Mouse (Mus musculus) adrenal gland, adult 8-10 months (tissue): ENCODE results near the gene Iqschfp. TPM values are rescaled to one million over a fixed set of nuclear protein-coding genes. Genes with fewer than 3 reads are reported as not detected.

Source experiments
- DNase-seq: peaks from one replicate; pipeline ENCODE4 v3.0.0; 2022
- total RNA-seq, 4 experiments: library from RNA; stranded (reverse); gene quantifications; 2 replicates each; pipeline ENCODE4 v1.2.4; 2022

Gene Iqschfp
- total RNA-seq, 4 experiments from 2014 or later = not detected

- no peak for DNase-seq
These were observed 690.2 kb downstream of the Iqschfp start for GRCm38 (mm10) chr3:68582103-68582740.

DNA sequence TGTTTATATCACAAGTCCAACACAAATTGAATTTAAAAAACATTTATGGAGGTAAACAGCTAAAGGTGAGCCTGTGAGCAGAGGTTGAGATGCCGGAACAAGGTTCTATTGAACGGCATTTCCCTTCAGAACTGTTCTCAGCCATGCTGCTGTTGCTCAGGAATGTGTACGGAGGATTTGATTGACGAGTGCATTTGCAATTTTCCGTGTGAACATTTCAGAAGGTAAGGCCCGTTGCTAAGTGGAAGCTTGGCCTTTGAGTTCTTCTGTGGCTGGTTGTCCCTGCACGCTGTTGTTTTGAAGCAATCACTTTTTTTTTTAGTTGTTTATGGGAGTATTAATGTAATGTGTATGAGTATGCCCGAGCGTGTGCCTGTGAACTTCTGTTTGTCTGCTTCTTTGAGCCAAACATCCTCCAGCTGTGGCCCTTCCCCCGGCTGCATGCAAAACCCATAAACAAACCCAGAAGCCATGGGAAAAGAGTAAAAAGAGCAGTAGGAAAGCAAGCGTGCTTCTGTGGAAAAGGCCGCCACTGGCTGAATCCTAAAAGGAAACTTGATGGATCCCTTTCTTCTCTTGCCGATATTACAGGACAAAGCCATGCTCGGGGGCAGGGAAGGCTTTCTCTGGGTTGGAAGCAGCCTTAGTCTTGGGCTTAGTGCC lies 691.1 kb downstream of the Iqschfp start:
- no peak for DNase-seq

DNA sequence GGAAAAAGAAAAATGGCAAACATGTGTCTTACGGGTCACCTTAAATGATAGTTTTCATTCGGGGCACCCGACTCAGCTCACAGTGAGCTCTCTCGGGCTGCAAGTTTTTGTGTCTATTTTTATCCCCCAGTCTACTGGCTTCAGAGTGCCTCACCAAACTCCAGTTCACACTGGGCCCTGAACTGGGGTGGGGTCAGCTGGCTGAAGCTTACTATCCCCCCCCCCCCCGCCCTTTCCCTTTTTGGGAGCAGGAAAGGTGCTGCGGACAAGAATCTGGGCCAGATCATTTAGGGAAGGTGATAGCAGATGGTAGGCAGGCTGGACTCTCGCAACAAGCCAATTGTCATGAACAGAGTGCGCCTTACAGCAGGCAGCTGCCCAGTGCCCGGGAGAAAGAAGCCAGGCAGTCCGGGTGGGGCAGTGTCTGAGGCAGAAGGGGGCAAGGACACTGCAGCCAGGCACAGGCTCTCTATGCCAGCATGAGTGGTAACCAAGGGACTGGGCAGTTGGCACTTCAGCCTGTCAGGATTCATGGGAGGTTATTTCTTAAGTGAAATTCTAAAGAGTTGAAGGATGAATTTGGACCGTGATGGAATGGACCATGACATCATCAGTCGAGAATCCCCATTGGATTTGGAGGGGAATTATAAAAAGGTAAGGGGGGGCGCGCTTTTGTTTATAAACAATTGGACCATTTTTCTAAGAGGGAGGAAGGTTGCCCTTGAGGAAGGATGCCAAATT lies 691.9 kb downstream of the Iqschfp start:
- peak; percentile 57 for DNase-seq

DNA sequence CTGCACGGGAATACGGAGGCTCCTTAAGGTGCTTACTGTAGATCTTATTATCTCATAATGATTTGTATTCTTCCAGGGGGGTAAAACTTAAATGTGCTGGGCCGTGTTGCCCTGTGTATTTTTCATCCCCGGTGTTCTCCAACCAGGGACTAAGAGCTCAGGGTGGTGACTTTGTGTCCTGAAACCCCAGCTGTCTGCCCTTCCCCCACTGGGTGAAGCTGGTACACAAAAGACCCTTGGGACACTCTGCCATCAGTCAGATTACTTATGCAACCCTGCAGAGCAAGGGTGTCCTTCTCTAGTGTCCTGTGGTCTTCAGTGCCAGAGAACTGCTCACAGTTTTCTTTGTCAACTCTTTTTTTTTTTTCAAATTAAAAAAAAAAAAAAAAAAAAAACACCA lies 693.2 kb downstream of the Iqschfp start:
- no peak for DNase-seq

DNA sequence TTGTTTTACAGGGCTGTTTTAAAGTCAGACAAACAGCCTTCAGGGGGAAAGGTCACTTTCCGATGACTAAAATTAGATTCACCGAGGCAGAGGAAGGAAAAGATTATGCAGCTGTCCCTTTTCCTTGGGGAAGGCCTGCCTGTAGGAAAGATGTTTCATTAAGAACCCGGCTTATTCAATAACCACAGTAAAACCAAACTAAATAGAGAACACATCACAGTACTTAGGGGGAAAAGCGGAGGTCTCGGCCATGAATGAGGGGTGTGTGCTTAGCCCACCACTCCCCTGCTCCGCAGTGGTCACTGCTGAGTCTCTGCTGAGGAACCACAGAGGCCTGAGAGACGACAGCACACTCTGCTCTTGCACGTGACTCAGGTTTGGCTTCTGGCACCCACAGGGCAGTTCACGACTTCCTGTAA lies 694.6 kb downstream of the Iqschfp start:
- no peak for DNase-seq

GRCm38 (mm10) chr3:68587567-68588245 lies 695.7 kb downstream of the Iqschfp start:
- DNase-seq = no peak

- DNase-seq = no peak
These were observed 697.3 kb downstream of the Iqschfp start for GRCm38 (mm10) chr3:68589220-68589840.

- no peak for DNase-seq
These were observed 698.4 kb downstream of the Iqschfp start for GRCm38 (mm10) chr3:68590436-68590835.

DNA sequence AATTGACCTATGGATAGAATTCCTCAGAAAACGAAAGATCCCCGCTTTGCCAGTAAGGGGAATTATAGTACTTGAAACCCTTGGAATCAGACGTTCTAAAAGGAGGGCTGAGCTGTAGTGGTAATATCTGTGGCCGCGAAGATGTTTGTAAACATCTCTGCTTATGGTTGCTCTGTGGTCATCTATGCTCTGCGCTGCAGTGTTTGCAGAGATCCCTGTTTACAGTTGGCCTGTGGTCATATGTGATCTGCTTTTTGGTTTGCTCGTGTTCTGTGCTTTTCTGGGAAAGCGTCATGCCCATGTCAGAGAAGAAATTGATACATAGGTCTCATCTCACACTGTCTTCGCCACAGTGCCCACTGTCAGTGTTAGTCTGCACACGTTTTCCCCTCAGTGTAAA lies 700.5 kb downstream of the Iqschfp start:
- DNase-seq = no peak

- DNase-seq = no peak
These were observed 701.2 kb downstream of the Iqschfp start for GRCm38 (mm10) chr3:68593073-68593867.

DNA sequence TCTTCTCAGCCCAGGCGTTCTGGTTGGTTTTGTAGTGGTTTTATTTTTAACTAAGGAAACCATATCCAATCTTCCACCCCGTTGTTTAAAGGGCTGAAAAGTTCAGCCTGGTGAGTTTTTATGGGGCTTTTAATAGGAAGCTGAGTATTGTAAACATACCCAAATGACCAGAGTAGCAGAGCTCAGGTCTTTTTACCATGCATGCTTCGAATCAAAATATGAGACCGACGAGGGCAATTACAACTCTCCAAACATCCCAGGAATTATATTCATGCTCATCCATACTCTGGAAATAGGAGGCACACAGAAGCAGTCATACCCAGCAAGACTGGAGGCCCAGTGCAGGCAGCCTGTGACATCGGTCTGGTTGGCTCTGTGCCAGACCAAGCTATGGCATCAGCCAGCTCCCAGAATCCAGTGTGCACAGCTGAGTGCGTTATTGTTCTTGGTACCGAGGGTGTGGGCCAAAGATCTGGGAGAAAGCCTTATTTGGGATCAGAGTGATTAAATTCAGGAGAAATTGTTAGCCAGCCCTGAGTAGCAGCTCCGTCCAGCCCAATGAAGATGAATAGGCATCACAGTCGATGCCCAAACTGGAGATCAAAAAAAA lies 703.4 kb downstream of the Iqschfp start:
- no peak for DNase-seq

- no peak for DNase-seq
These were observed 704.9 kb downstream of the Iqschfp start for GRCm38 (mm10) chr3:68596938-68597337.

GRCm38 (mm10) chr3:68602891-68603290 lies 710.9 kb downstream of the Iqschfp start:
- no peak for DNase-seq

- DNase-seq = no peak
These were observed 712.4 kb downstream of the Iqschfp start for GRCm38 (mm10) chr3:68604467-68604866.

GRCm38 (mm10) chr3:68604962-68605361 lies 712.9 kb downstream of the Iqschfp start:
- no peak for DNase-seq

- DNase-seq = no peak
These were observed 714.0 kb downstream of the Iqschfp start for GRCm38 (mm10) chr3:68605942-68606603.

GRCm38 (mm10) chr3:68606730-68607129 lies 714.7 kb downstream of the Iqschfp start:
- no peak for DNase-seq

DNA sequence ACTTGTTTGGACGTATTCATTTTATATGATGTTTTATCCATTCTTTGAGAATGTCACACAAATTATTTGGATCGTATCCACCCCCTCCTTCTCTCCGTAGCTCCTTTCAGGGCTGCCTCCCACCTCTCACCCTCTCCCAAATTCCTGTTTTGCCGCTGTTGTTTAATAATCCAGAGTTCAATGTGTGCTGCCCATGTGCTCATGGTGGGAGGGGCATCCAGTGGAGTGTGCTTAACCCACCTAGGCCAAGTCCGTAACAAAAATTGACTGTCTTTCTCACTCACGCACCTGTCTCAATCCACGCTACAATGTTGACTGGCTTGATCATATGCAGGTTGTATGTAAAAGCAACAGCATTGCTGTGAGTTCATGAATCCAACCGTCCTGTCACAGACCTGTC lies 715.3 kb downstream of the Iqschfp start:
- DNase-seq = no peak

- DNase-seq = no peak
These were observed 716.9 kb downstream of the Iqschfp start for GRCm38 (mm10) chr3:68608848-68609497.

DNA sequence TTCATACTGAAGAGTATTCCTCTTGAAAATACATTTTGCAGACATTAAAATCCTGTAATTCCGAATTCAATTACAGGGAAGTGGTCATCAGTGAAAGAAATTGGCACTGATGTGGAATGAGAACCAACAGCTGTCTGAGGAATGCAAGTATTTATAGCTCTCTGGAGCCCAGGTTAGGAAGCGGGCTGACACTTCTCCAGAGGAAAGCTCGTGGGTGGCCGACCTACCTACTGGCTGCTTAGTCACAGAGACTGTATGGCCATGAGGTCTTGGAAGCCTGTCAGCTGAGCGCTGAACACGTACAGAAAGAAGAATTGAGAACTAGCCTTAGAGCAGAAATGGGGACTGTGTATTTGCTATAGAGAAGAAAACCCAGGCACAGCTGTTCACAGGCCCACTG lies 718.0 kb downstream of the Iqschfp start:
- no peak for DNase-seq
